Mouse (Mus musculus) 3134 (cell line): ENCODE measurements at regions not wholly inside any gene's neighbourhood (a gene's known extent, or its start where the extent isn't known, plus 50 kb on each side); places are given as distances from the start of the nearest gene placed in this dataset.
"Not testable (repeated sequence)": the region's sequence is repeated elsewhere in the genome, so short reads cannot be mapped to it uniquely, and the experiment has no call there.

Source experiments
- DNase-seq: peaks from one replicate; pipeline ENCODE4 v3.0.0-alpha.2; 2011; ENCODE audit warnings: low spot score; ENCODE audit not compliant: insufficient read length; ENCODE audit errors: extremely low read depth

- peak; percentile 33 for DNase-seq
Measured at GRCm38 (mm10) chrX:41983346-41983745, 62.9 kb upstream of the Thoc2 start.

- DNase-seq: no peak
Measured at GRCm38 (mm10) chrX:41995750-41996149, 63.7 kb upstream of the Xiap start.

- not testable (repeated sequence) for DNase-seq
Measured at GRCm38 (mm10) chrX:42000622-42001171, 58.8 kb upstream of the Xiap start.

- not testable (repeated sequence) for DNase-seq
Measured at GRCm38 (mm10) chrX:42005629-42006028, 53.9 kb upstream of the Xiap start.

- not testable (repeated sequence) for DNase-seq
Measured at GRCm38 (mm10) chrX:42006573-42007226, 52.8 kb upstream of the Xiap start.
